Comparison of ENCODE assay signal across 13 mouse cellular contexts in the genomic region with DNA sequence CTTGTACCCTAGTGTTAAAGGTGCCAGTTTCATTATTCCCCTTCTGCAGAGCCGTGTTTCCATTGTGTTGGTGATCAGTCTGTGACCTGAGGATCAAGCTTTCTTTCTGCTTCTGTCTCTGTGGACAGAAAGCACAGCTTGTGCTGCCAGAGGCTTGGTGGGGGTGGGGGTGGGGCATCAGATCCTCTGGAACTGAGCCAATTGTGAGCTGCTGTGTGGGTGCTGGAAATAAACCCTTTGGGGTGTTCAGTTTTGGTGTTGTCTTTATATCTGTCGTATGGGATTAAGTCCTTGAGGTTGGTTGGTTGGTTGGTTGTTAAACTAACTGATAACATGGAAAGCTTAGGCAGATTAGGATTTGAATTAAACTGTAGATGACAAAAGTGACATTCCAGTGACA. TPM values are rescaled to one million over a fixed set of nuclear protein-coding genes. Genes with fewer than 3 reads are reported as not detected.
A peak's percentile ranks its signal among the peaks of the same experiment; 100 is the strongest.
DNase-seq lines count a peak whose midpoint lies in the region; ATAC-seq and TF ChIP-seq lines count a peak whose summit lies in the region.
"Had no signal": no experiment of that assay in that cellular context is flagged by ENCODE, and none has a peak within 500 bp of the region (broad histone marks: within the 10 kb centered on the region; RNA-seq: fewer than 3 reads in every experiment).

No protein-coding gene starts in this region.

- ATAC-seq in heart, embryonic 15.5 days (replicated peaks; ENCODE audit: insufficient number of reproducible peaks, insufficient read depth, low FRiP score, low read depth), result no peak
- no peak for ATAC-seq in forebrain, postnatal 0 days
- ATAC-seq in midbrain, postnatal 0 days (ENCODE audit: low FRiP score), result no peak

- DNase-seq in heart, postnatal 4 days, result no peak
- no peak for DNase-seq in forebrain, postnatal 0 days
- no peak for DNase-seq in midbrain, postnatal 0 days (ENCODE audit: low spot score)
- DNase-seq in lung, adult 18-20 months, result no peak
- no peak for DNase-seq in kidney, adult 18-20 months
- DNase-seq: adrenal gland, postnatal 14 days; cerebellum, adult 11-12 months; kidney, adult 9 months; left cerebral cortex, postnatal 4 days; right cerebral cortex, postnatal 25 days; thymus, postnatal 4 days had no signal

- peaks cover 26% of the 10 kb centered on the region for H3K4me1 ChIP-seq in heart, embryonic 15.5 days (replicated peaks)
- H3K4me1 ChIP-seq in cortical plate, adult 2 months (ENCODE audit: control insufficient read depth, insufficient read depth, low read length), result peaks cover 7% of the 10 kb centered on the region
- no peaks in the 10 kb centered on the region for H3K4me1 ChIP-seq in forebrain, postnatal 0 days (ENCODE audit: insufficient read depth)
- no peaks in the 10 kb centered on the region for H3K4me1 ChIP-seq in midbrain, postnatal 0 days (ENCODE audit: insufficient read depth, low read length)

- H3K36me3 ChIP-seq in heart, embryonic 15.5 days, result peaks cover 32% of the 10 kb centered on the region
- H3K36me3 ChIP-seq in forebrain, postnatal 0 days (ENCODE audit: insufficient read depth), result peaks cover 49% of the 10 kb centered on the region
- H3K36me3 ChIP-seq in midbrain, postnatal 0 days (ENCODE audit: insufficient read depth, low read length), result peaks cover 41% of the 10 kb centered on the region

- WGBS in heart, embryonic 15.5 days, result 54% methylated on average over 2 of the region's 2 CpGs
- WGBS in forebrain, postnatal 0 days, result 16% methylated on average over 2 of the region's 2 CpGs
- whole genome bisulfite sequencing in midbrain, postnatal 0 days, result 6% methylated on average over 2 of the region's 2 CpGs

- peak overlapping the region; percentile 68 for H3K27ac ChIP-seq in heart, embryonic 15.5 days
- H3K27ac ChIP-seq in cortical plate, adult 2 months (ENCODE audit: insufficient read depth, low read length), result peak overlapping the region; percentile 28; the same call in 1 of the 2 replicates
- 0 out of 2 replicates have a peak overlapping the region, but pooled peaks have one; percentile 48 for H3K27ac ChIP-seq in forebrain, postnatal 0 days (ENCODE audit: low read depth, low read length)
- H3K27ac ChIP-seq in midbrain, postnatal 0 days (ENCODE audit: low read depth, low read length), result peak overlapping the region; percentile 18; the same call in 1 of the 2 replicates

- H3K4me2 ChIP-seq in heart, embryonic 15.5 days, result no peak overlapping the region
- no peak overlapping the region for H3K4me2 ChIP-seq in forebrain, postnatal 0 days (ENCODE audit: low read depth)
- no peak overlapping the region for H3K4me2 ChIP-seq in midbrain, postnatal 0 days (ENCODE audit: low read depth, low read length, poor library complexity, severe bottlenecking)

- TF ChIP-seq CTCF in cortical plate, adult 2 months (IDR thresholded peaks at IDR 0.05; ENCODE audit: extremely low read depth, insufficient read depth, low read length), result no peak
- TF ChIP-seq CTCF in forebrain, postnatal 0 days (IDR thresholded peaks at IDR 0.05; ENCODE audit: low read depth), result no peak
- TF ChIP-seq CTCF in midbrain, postnatal 0 days (IDR thresholded peaks at IDR 0.05), result no peak

- H3K4me3 ChIP-seq in heart, embryonic 15.5 days, result no peak overlapping the region
- no peak overlapping the region for H3K4me3 ChIP-seq in cortical plate, adult 2 months (ENCODE audit: insufficient read depth, low read length)
- H3K4me3 ChIP-seq in forebrain, postnatal 0 days (ENCODE audit: low read depth, low read length), result no peak overlapping the region
- no peak overlapping the region for H3K4me3 ChIP-seq in midbrain, postnatal 0 days (ENCODE audit: low read depth, low read length)

- H3K9me3 ChIP-seq in heart, embryonic 15.5 days (replicated peaks), result no peaks in the 10 kb centered on the region
- no peaks in the 10 kb centered on the region for H3K9me3 ChIP-seq in forebrain, postnatal 0 days (ENCODE audit: low read length)
- no peaks in the 10 kb centered on the region for H3K9me3 ChIP-seq in midbrain, postnatal 0 days (ENCODE audit: low read length)

- no peak for TF ChIP-seq POLR2A in cortical plate, adult 2 months (IDR thresholded peaks at IDR 0.05; ENCODE audit: extremely low read depth, insufficient read depth, low read length)

- no peak overlapping the region for H3K9ac ChIP-seq in heart, embryonic 15.5 days
- H3K9ac ChIP-seq in forebrain, postnatal 0 days, result no peak overlapping the region
- H3K9ac ChIP-seq in midbrain, postnatal 0 days (replicated peaks; ENCODE audit: low read length, poor library complexity, severe bottlenecking), result no peak overlapping the region

- H3K27me3 ChIP-seq in heart, embryonic 15.5 days, result no peaks in the 10 kb centered on the region
- no peaks in the 10 kb centered on the region for H3K27me3 ChIP-seq in forebrain, postnatal 0 days (ENCODE audit: insufficient read depth, low read length)
- no peaks in the 10 kb centered on the region for H3K27me3 ChIP-seq in midbrain, postnatal 0 days (ENCODE audit: insufficient read depth, low read length)

RNA-seq across cellular contexts. Expression of a gene that starts 52.3 kb away (rescaled TPM):
- polyA plus RNA-seq in heart, embryonic 15.5 days (2015; fragmentation: Nextera tagmentation; extraction: Ambion mirVana), result 96.1 and 97.9 TPM in 2 replicates
- total RNA-seq in heart, postnatal 4 days (2021), result 100 to 1,000 TPM in 1 of 2 experiments, 10 to 100 TPM in 1; 93.7 to 102 TPM
- polyA plus RNA-seq in cortical plate, adult 2 months (2012; rRNA removed), result 156 and 165 TPM in 2 replicates
- total RNA-seq in forebrain, postnatal 0 days (2014; rRNA removed), result 186 and 209 TPM in 2 replicates
- 209 and 217 TPM in 2 replicates for polyA plus RNA-seq in forebrain, postnatal 0 days (2015; fragmentation: Nextera tagmentation; extraction: Ambion mirVana)
- 165 and 177 TPM in 2 replicates for total RNA-seq in midbrain, postnatal 0 days (2014; rRNA removed)
- 175 and 200 TPM in 2 replicates for polyA plus RNA-seq in midbrain, postnatal 0 days (2015; fragmentation: Nextera tagmentation; extraction: Ambion mirVana)

Comparison
In these comparisons a context has a peak if more than half of its experiments do, and no peak if none do; other contexts are left out.
1. H3K27ac ChIP-seq: peak in every context shown above with its lines; median percentile 68 in heart, embryonic 15.5 days; 48 in forebrain, postnatal 0 days; 28 in cortical plate, adult 2 months; 18 in midbrain, postnatal 0 days.